Mouse (Mus musculus) ovary, postnatal 14 days (tissue): ENCODE measurements around the gene Tgfbr2.

Source experiments
- DNase-seq: peaks from one replicate; pipeline ENCODE4 v3.0.0; 2022; ENCODE audit warnings: low spot score

The Tgfbr2 gene

GRCm38 (mm10) chr9:116160067-116160466, 15.1 kb downstream of the Tgfbr2 start:
- no peak for DNase-seq

GRCm38 (mm10) chr9:116156501-116156900, 18.7 kb downstream of the Tgfbr2 start:
- no peak for DNase-seq

GRCm38 (mm10) chr9:116152878-116153277, 22.3 kb downstream of the Tgfbr2 start:
- no peak for DNase-seq

GRCm38 (mm10) chr9:116150725-116151396, 24.3 kb downstream of the Tgfbr2 start:
- DNase-seq = no peak

- no peak for DNase-seq
These were observed 26.4 kb downstream of the Tgfbr2 start for GRCm38 (mm10) chr9:116148809-116149208.

GRCm38 (mm10) chr9:116146235-116146634, 28.9 kb downstream of the Tgfbr2 start:
- no peak for DNase-seq

GRCm38 (mm10) chr9:116145231-116145641, 29.9 kb downstream of the Tgfbr2 start:
- DNase-seq = no peak

GRCm38 (mm10) chr9:116140422-116140821, 34.7 kb downstream of the Tgfbr2 start:
- DNase-seq = no peak

GRCm38 (mm10) chr9:116139549-116139948, 35.6 kb downstream of the Tgfbr2 start:
- DNase-seq = no peak

- DNase-seq = no peak
These were observed 36.5 kb downstream of the Tgfbr2 start for GRCm38 (mm10) chr9:116138595-116139134.

GRCm38 (mm10) chr9:116137645-116138044, 37.5 kb downstream of the Tgfbr2 start:
- DNase-seq = no peak

GRCm38 (mm10) chr9:116136811-116137210, 38.3 kb downstream of the Tgfbr2 start:
- no peak for DNase-seq

GRCm38 (mm10) chr9:116136146-116136545, 39.0 kb downstream of the Tgfbr2 start:
- no peak for DNase-seq

GRCm38 (mm10) chr9:116134488-116134887, 40.7 kb downstream of the Tgfbr2 start:
- no peak for DNase-seq

GRCm38 (mm10) chr9:116133312-116133980, 41.7 kb downstream of the Tgfbr2 start:
- no peak for DNase-seq

GRCm38 (mm10) chr9:116128886-116129285, 46.3 kb downstream of the Tgfbr2 start:
- DNase-seq = no peak

- no peak for DNase-seq
These were observed 46.8 kb downstream of the Tgfbr2 start for GRCm38 (mm10) chr9:116128311-116128710.

- no peak for DNase-seq
These were observed 48.7 kb downstream of the Tgfbr2 start for GRCm38 (mm10) chr9:116126494-116126893.

GRCm38 (mm10) chr9:116122969-116123589, 52.1 kb downstream of the Tgfbr2 start:
- no peak for DNase-seq

GRCm38 (mm10) chr9:116122544-116122943, 52.6 kb downstream of the Tgfbr2 start:
- no peak for DNase-seq

GRCm38 (mm10) chr9:116121472-116121871, 53.7 kb downstream of the Tgfbr2 start:
- DNase-seq = no peak

- DNase-seq = no peak
These were observed 55.2 kb downstream of the Tgfbr2 start for GRCm38 (mm10) chr9:116119990-116120389.

- no peak for DNase-seq
These were observed 56.8 kb downstream of the Tgfbr2 start for GRCm38 (mm10) chr9:116118332-116118872.
